Mouse (Mus musculus) cerebellum, adult 8-10 months (tissue): Measurements from ENCODE around the gene Lmbr1.

ENCODE experiments used
- DNase-seq: peaks from one replicate; pipeline ENCODE4 v3.0.0; 2022

Lmbr1 gene

GRCm38 (mm10) chr5:29251496-29251873, 126.7 kb downstream of the Lmbr1 start:
- DNase-seq, result no peak

GRCm38 (mm10) chr5:29250795-29251495, 127.2 kb downstream of the Lmbr1 start:
- DNase-seq, result no peak

- DNase-seq, result no peak
Observed at GRCm38 (mm10) chr5:29244769-29245168, 133.4 kb downstream of the Lmbr1 start.

- DNase-seq, result no peak
Observed at GRCm38 (mm10) chr5:29238379-29238778, 139.8 kb downstream of the Lmbr1 start.

GRCm38 (mm10) chr5:29230481-29230880, 147.7 kb downstream of the Lmbr1 start:
- DNase-seq, result no peak

GRCm38 (mm10) chr5:29224089-29224488, 154.1 kb downstream of the Lmbr1 start:
- no peak for DNase-seq

GRCm38 (mm10) chr5:29217997-29218396, 160.2 kb downstream of the Lmbr1 start:
- DNase-seq, result no peak

- DNase-seq, result no peak
Observed at GRCm38 (mm10) chr5:29211980-29212555, 166.1 kb downstream of the Lmbr1 start.

GRCm38 (mm10) chr5:29205690-29206089, 172.5 kb downstream of the Lmbr1 start:
- DNase-seq, result no peak

- DNase-seq, result no peak
Observed at GRCm38 (mm10) chr5:29199868-29200267, 178.3 kb downstream of the Lmbr1 start.

GRCm38 (mm10) chr5:29198960-29199488, 179.2 kb downstream of the Lmbr1 start:
- DNase-seq, result no peak

GRCm38 (mm10) chr5:29197187-29197586, 181.0 kb downstream of the Lmbr1 start:
- no peak for DNase-seq

- no peak for DNase-seq
Observed at GRCm38 (mm10) chr5:29196264-29196658, 181.9 kb downstream of the Lmbr1 start.

GRCm38 (mm10) chr5:29195570-29196263, 182.5 kb downstream of the Lmbr1 start, which contains the start of gene Rnf32:
Gene Rnf32, plus strand, starts transcription at chr5:29195992.
- DNase-seq, result peak; percentile 87

- DNase-seq, result no peak
Observed at GRCm38 (mm10) chr5:29195231-29195569, 183.0 kb downstream of the Lmbr1 start.

GRCm38 (mm10) chr5:29186798-29187197, 191.4 kb downstream of the Lmbr1 start:
- DNase-seq, result no peak
